Mouse (Mus musculus) left cerebral cortex, adult 2 months (tissue): ENCODE measurements around the gene Cyb561a3. TPM values are rescaled to one million over a fixed set of nuclear protein-coding genes. Genes with fewer than 3 reads are reported as not detected.
A peak's percentile ranks its signal among the peaks of the same experiment; 100 is the strongest.

ENCODE experiments used
- DNase-seq, 2 experiments: peaks; one replicate each; pipeline ENCODE4 v3.0.0; 2021 to 2022; ENCODE audit warnings: low spot score in 2 of 2, mixed read lengths in 1 of 2; ENCODE audit errors: extremely low spot score in 1 of 2
- H3K27ac ChIP-seq: fragments of 200-600 bp; 2 replicates; pipeline ENCODE4 v1.8.1; 2022
- H3K4me3 ChIP-seq: fragments of 200-600 bp; 2 replicates; pipeline ENCODE4 v1.8.1; 2022
- CTCF ChIP-seq: fragments of 200-600 bp; IDR thresholded peaks from 2 replicates; pipeline ENCODE4 v1.8.1; 2022; ENCODE audit warnings: antibody characterized with exemption, mild to moderate bottlenecking, moderate library complexity
- intact Hi-C: fragments of 180-260 bp; cut with DNase I; formaldehyde crosslinking; loops from one replicate; pipeline ENCODE4 v1.15.1; 2025
- total RNA-seq, 2 experiments: library from RNA; stranded (reverse); gene quantifications; 2 replicates each; pipeline ENCODE4 v1.2.3; 2021

Cyb561a3 gene
- total RNA-seq, 2 experiments from 2014 or later = 12.7 to 12.8 TPM

- DNase-seq = no peak
- Histone ChIP-seq H3K4me3 (no peak overlapping the region), H3K27ac (no peak overlapping the region)
- TF ChIP-seq CTCF = no peak
- intact Hi-C loops = no loop called here
Observed at GRCm38 (mm10) chr19:10564278-10564677, 12.7 kb upstream of the Cyb561a3 start.

GRCm38 (mm10) chr19:10565217-10565616 lies 11.8 kb upstream of the Cyb561a3 start:
- no peak for DNase-seq
- intact Hi-C loops = no loop called here
- Histone ChIP-seq H3K27ac (no peak overlapping the region), H3K4me3 (no peak overlapping the region)
- no peak for TF ChIP-seq CTCF

- H3K4me3 ChIP-seq = no peak overlapping the region
- intact Hi-C loops = no loop called here
Observed at GRCm38 (mm10) chr19:10569627-10570026, 7.3 kb upstream of the Cyb561a3 start.

GRCm38 (mm10) chr19:10580102-10580501 lies 3.1 kb downstream of the Cyb561a3 start:
- H3K27ac ChIP-seq = no peak overlapping the region
- no peak for TF ChIP-seq CTCF
- H3K4me3 ChIP-seq = no peak overlapping the region
- DNase-seq = no peak
- intact Hi-C loops = no loop called here

More at GRCm38 (mm10) chr19:10569627-10570026, 7.3 kb upstream of the Cyb561a3 start:
- TF ChIP-seq CTCF = no peak
- no peak overlapping the region for H3K27ac ChIP-seq
- no peak for DNase-seq

GRCm38 (mm10) chr19:10580761-10581160 lies 3.8 kb downstream of the Cyb561a3 start:
- TF ChIP-seq CTCF = no peak
- intact Hi-C loops = no loop called here
- no peak overlapping the region for H3K27ac ChIP-seq
- no peak overlapping the region for H3K4me3 ChIP-seq
- no peak for DNase-seq

GRCm38 (mm10) chr19:10581984-10582383 lies 5.0 kb downstream of the Cyb561a3 start:
- no peak overlapping the region for H3K4me3 ChIP-seq
- intact Hi-C loops = no loop called here
- no peak for TF ChIP-seq CTCF
- no peak for DNase-seq
- H3K27ac ChIP-seq = no peak overlapping the region

- no peak overlapping the region for H3K27ac ChIP-seq
- DNase-seq = no peak
- no peak for TF ChIP-seq CTCF
- intact Hi-C loops = no loop called here
- no peak overlapping the region for H3K4me3 ChIP-seq
Observed at GRCm38 (mm10) chr19:10583550-10584146, 6.7 kb downstream of the Cyb561a3 start.

GRCm38 (mm10) chr19:10585112-10585511 lies 8.1 kb downstream of the Cyb561a3 start:
- intact Hi-C loops = no loop called here
- H3K4me3 ChIP-seq = no peak overlapping the region
- DNase-seq = no peak
- no peak for TF ChIP-seq CTCF
- no peak overlapping the region for H3K27ac ChIP-seq

- no peak for DNase-seq
- H3K27ac ChIP-seq = no peak overlapping the region
- no peak for TF ChIP-seq CTCF
- H3K4me3 ChIP-seq = no peak overlapping the region
- intact Hi-C loops = no loop called here
Observed at GRCm38 (mm10) chr19:10587231-10587630, 10.3 kb downstream of the Cyb561a3 start.

- intact Hi-C loops = no loop called here
- Histone ChIP-seq H3K4me3 (no peak overlapping the region), H3K27ac (no peak overlapping the region)
- no peak for TF ChIP-seq CTCF
- DNase-seq = no peak
Observed at GRCm38 (mm10) chr19:10589127-10589857, 12.3 kb downstream of the Cyb561a3 start.

GRCm38 (mm10) chr19:10590301-10590700 lies 13.3 kb downstream of the Cyb561a3 start:
- no peak for TF ChIP-seq CTCF
- Histone ChIP-seq H3K4me3 (no peak overlapping the region), H3K27ac (no peak overlapping the region)
- intact Hi-C loops = no loop called here
- no peak for DNase-seq

- H3K27ac ChIP-seq = no peak overlapping the region
- no peak for TF ChIP-seq CTCF
- DNase-seq = no peak
- intact Hi-C loops = no loop called here
- no peak overlapping the region for H3K4me3 ChIP-seq
Observed at GRCm38 (mm10) chr19:10591659-10592377, 14.8 kb downstream of the Cyb561a3 start.

GRCm38 (mm10) chr19:10598188-10598587 lies 21.2 kb downstream of the Cyb561a3 start:
- no peak overlapping the region for H3K27ac ChIP-seq
- no peak overlapping the region for H3K4me3 ChIP-seq
- no peak for DNase-seq
- peak; percentile 25 for TF ChIP-seq CTCF
- intact Hi-C loops = no loop called here
